Mouse (Mus musculus) intestine, embryonic 16.5 days (tissue): ENCODE results near the gene Tet3. TPM values are rescaled to one million over a fixed set of nuclear protein-coding genes. Genes with fewer than 3 reads are reported as not detected.

ENCODE experiments used
- ATAC-seq: fragments of 200-750 bp; cut with Nextera tagmentation; 2 replicates; pipeline ENCODE4 v1.8.0; 2017; ENCODE audit warnings: moderate TSS enrichment, moderate library complexity
- H3K27ac ChIP-seq: fragments of 300-500 bp; sonication (generic); 2 replicates; pipeline ENCODE4 v1.5.1; 2014; ENCODE audit warnings: mild to moderate bottlenecking, low read length
- H3K27me3 ChIP-seq: fragments of 300-500 bp; sonication (generic); replicated peaks from 2 replicates; pipeline ENCODE4 v1.6.1; 2014; ENCODE audit warnings: low read length, control low read depth, mixed read lengths; ENCODE audit not compliant: control insufficient read depth, insufficient read depth
- H3K36me3 ChIP-seq: fragments of 300-500 bp; sonication (generic); 2 replicates; pipeline ENCODE4 v1.6.1; 2014; ENCODE audit warnings: low read length, control low read depth; ENCODE audit not compliant: control insufficient read depth, insufficient read depth
- H3K4me1 ChIP-seq: fragments of 300-500 bp; sonication (generic); 2 replicates; pipeline ENCODE4 v1.6.1; 2014; ENCODE audit warnings: low read length, control low read depth, mixed read lengths; ENCODE audit not compliant: control insufficient read depth, insufficient read depth
- H3K4me2 ChIP-seq: fragments of 300-500 bp; sonication (generic); 2 replicates; pipeline ENCODE4 v1.6.1; 2014; ENCODE audit warnings: low read depth, low read length, control low read depth
- H3K4me3 ChIP-seq: fragments of 300-500 bp; sonication (generic); 2 replicates; pipeline ENCODE4 v1.5.1; 2014; ENCODE audit warnings: mild to moderate bottlenecking, low read length
- H3K9ac ChIP-seq: fragments of 300-500 bp; sonication (generic); 2 replicates; pipeline ENCODE4 v1.6.1; 2014; ENCODE audit warnings: low read depth, low read length
- H3K9me3 ChIP-seq: fragments of 300-500 bp; sonication (generic); 2 replicates; pipeline ENCODE4 v1.6.1; 2016; ENCODE audit warnings: low read length, control low read depth; ENCODE audit not compliant: control insufficient read depth
- WGBS: fragments of 180-500 bp; shearing (Covaris S2); extraction: QIAGEN DNeasy Blood & Tissue Kit; methylation state at CpG from one replicate; pipeline ENCODE4 v1.1.7; 2014; 5-methylcytosine and 5-hydroxymethylcytosine counted together
- microRNA-seq: library from miRNA; unstranded; fragments of <30 nt; microRNA quantifications from one replicate; pipeline ENCODE4, GENCODE M21; 2016
- polyA plus RNA-seq: library from polyadenylated mRNA; unstranded; fragments of >200 nt; fragmentation: Nextera tagmentation; extraction: Ambion mirVana; gene quantifications from 2 replicates; pipeline ENCODE4 v1.2.1, GENCODE M21; 2015

Gene Tet3
- polyA plus RNA-seq, 1 experiment from 2014 or later: 40.1 TPM

GRCm38 (mm10) chr6:83317108-83317741, 141.7 kb downstream of the Tet3 start:
- H3K4me2 ChIP-seq: peak overlapping the region; percentile 75
- no peaks in the 10 kb centered on the region for H3K36me3 ChIP-seq
- WGBS: under 1% methylated on average over 52 of the region's 52 CpGs
- H3K4me3 ChIP-seq: peak overlapping the region; percentile 85
- peak overlapping the region; percentile 60 for H3K27ac ChIP-seq
- no peaks in the 10 kb centered on the region for H3K9me3 ChIP-seq
- peak overlapping the region; percentile 83 for H3K9ac ChIP-seq
- no peaks in the 10 kb centered on the region for H3K27me3 ChIP-seq
- peak; percentile 98 for ATAC-seq
- H3K4me1 ChIP-seq: peaks cover 8% of the 10 kb centered on the region; the same call in 1 of the 2 replicates

- H3K4me2 ChIP-seq: peak overlapping the region; percentile 75
- H3K9me3 ChIP-seq: no peaks in the 10 kb centered on the region
- peak overlapping the region; percentile 85 for H3K4me3 ChIP-seq
- H3K27ac ChIP-seq: no peak overlapping the region
- ATAC-seq: no peak
- peaks cover 8% of the 10 kb centered on the region; the same call in 1 of the 2 replicates for H3K4me1 ChIP-seq
- WGBS: 3% methylated on average over 10 of the region's 10 CpGs
- no peaks in the 10 kb centered on the region for H3K36me3 ChIP-seq
- H3K9ac ChIP-seq: no peak overlapping the region
- no peaks in the 10 kb centered on the region for H3K27me3 ChIP-seq
Observed at GRCm38 (mm10) chr6:83316022-83316421, 142.9 kb downstream of the Tet3 start.

- Histone ChIP-seq H3K9ac (no peak overlapping the region), H3K27ac (no peak overlapping the region), H3K27me3 (no peaks in the 10 kb centered on the region), H3K4me2 (no peak overlapping the region), H3K36me3 (peaks cover 5% of the 10 kb centered on the region), H3K4me3 (no peak overlapping the region), H3K9me3 (no peaks in the 10 kb centered on the region), H3K4me1 (peaks cover 8% of the 10 kb centered on the region; the same call in 1 of the 2 replicates)
- no peak for ATAC-seq
Observed at GRCm38 (mm10) chr6:83315293-83315692, 143.6 kb downstream of the Tet3 start.

DNA sequence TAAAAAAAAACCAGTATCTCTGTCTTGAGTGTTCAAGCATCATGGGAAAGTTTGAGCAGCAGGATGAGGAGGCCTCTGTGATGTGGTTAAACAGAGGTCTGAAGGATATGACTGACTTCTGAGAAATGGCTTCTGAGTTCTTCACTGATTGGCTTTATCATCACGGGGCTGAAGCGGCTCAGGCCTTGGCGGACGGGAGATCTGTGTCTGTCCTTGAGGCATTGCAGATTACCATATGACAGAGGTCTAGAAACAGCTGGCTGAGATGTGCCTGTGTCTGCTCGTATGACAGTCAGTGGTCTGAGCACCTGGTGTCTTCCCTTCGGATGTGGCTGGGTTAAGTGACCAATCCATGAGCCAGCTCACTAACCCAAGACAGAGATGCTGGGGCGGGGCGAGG, 146.4 kb downstream of the Tet3 start:
- no peak overlapping the region for H3K9ac ChIP-seq
- WGBS: 83% methylated on average over 8 of the region's 8 CpGs
- ATAC-seq: peak; percentile 1; the same call in 1 of the 2 replicates
- H3K9me3 ChIP-seq: no peaks in the 10 kb centered on the region
- peak overlapping the region; percentile 80; the same call in 1 of the 2 replicates for H3K27ac ChIP-seq
- no peak overlapping the region for H3K4me2 ChIP-seq
- peaks cover 8% of the 10 kb centered on the region; the same call in 1 of the 2 replicates for H3K4me1 ChIP-seq
- H3K36me3 ChIP-seq: peaks cover 8% of the 10 kb centered on the region
- no peaks in the 10 kb centered on the region for H3K27me3 ChIP-seq
- no peak overlapping the region for H3K4me3 ChIP-seq

Small RNA genes lying within 50 kb of the gene (microRNA-seq; reads per million reads assigned to microRNA genes)
- gene Mir6374: not detected

Other genes starting within 250 kb of the Tet3 start
- 0.56 and 1.2 TPM in 2 replicates for gene Slc4a5, start 239.3 kb downstream of the Tet3 start, polyA plus RNA-seq
- 36.4 and 43.5 TPM in 2 replicates for gene Mthfd2, start 133.2 kb downstream of the Tet3 start, polyA plus RNA-seq
- 50.8 and 52.8 TPM in 2 replicates for gene Mob1a, start 133.1 kb downstream of the Tet3 start, polyA plus RNA-seq
- 173 and 186 TPM in 2 replicates for gene Bola3, start 109.9 kb downstream of the Tet3 start, polyA plus RNA-seq
- gene Dguok, start 47.9 kb upstream of the Tet3 start, polyA plus RNA-seq: 68.5 and 72.4 TPM in 2 replicates
- 1,727 and 1,747 TPM in 2 replicates for gene Actg2, start 77.2 kb upstream of the Tet3 start, polyA plus RNA-seq
- 29.4 and 30.5 TPM in 2 replicates for gene Stambp, start 113.6 kb upstream of the Tet3 start, polyA plus RNA-seq
- gene Clec4f, start 197.1 kb upstream of the Tet3 start, polyA plus RNA-seq: 0.12 and 0.32 TPM in 2 replicates
- not detected in 2 replicates for gene Cd207, start 218.8 kb upstream of the Tet3 start, polyA plus RNA-seq